Mouse (Mus musculus) lung, postnatal 0 days (tissue): ENCODE results near the gene Cd82.

Source experiments
- CTCF ChIP-seq: IDR thresholded peaks from 2 replicates; pipeline ENCODE4 v1.5.1; 2016; ENCODE audit warnings: antibody characterized with exemption, mild to moderate bottlenecking
- EP300 ChIP-seq: IDR thresholded peaks from 2 replicates; pipeline ENCODE4 v1.6.1; 2016; ENCODE audit warnings: antibody characterized with exemption, mild to moderate bottlenecking, control low read depth

- TF ChIP-seq CTCF (no peak), EP300 (no peak)
Measured at GRCm38 (mm10) chr2:93386958-93387357, 76.0 kb downstream of the Cd82 start.
